Mouse (Mus musculus): ENCODE results near the gene Ctsa. TPM values are rescaled to one million over a fixed set of nuclear protein-coding genes. Genes with fewer than 3 reads are reported as not detected.
"Not testable (repeated sequence)": the region's sequence is repeated elsewhere in the genome, so short reads cannot be mapped to it uniquely, and the experiment has no call there.

Gene Ctsa
- polyA plus RNA-seq, 1 experiment from 2014 or later: 173 TPM

DNA sequence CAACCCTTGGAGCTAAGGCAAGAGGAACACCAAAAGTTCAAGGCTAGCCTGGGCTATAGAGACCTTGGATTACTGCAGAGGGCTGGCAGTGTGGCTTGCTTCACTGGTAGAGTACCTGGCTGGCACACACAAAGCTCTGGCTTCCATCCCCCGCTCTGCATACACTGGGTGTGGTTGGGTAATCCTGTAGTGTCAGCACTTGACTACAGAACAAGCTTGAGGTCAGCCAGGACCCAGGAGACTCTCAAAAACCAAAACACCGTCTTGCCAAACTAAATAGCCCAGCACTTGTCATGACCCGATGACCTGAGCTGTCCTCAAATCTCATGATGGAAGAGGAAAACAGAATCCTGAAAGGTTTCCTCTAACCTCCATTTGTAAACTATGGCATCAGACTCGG, 42.2 kb upstream of the Ctsa start:
- H3K36me3 ChIP-seq (ENCODE audit: control insufficient read depth, insufficient read depth): peaks cover 16% of the 10 kb centered on the region
- no peaks in the 10 kb centered on the region for H3K9me3 ChIP-seq (replicated peaks; ENCODE audit: control insufficient read depth, low read length)
- H3K9ac ChIP-seq (ENCODE audit: low read length): no peak overlapping the region
- no peak for ATAC-seq (replicated peaks; ENCODE audit: extremely low read depth, insufficient read depth, low FRiP score)
- peaks cover 32% of the 10 kb centered on the region for H3K4me1 ChIP-seq (ENCODE audit: control insufficient read depth, insufficient read depth, low read length)
- no peak overlapping the region for H3K4me2 ChIP-seq (ENCODE audit: low read depth, low read length)
- no peaks in the 10 kb centered on the region for H3K27me3 ChIP-seq (ENCODE audit: control insufficient read depth, insufficient read depth, low read length)
- H3K27ac ChIP-seq (ENCODE audit: low read length): no peak overlapping the region
- no peak overlapping the region for H3K4me3 ChIP-seq (ENCODE audit: low read length)
- 67% methylated on average over 4 of the region's 4 CpGs for WGBS

DNA sequence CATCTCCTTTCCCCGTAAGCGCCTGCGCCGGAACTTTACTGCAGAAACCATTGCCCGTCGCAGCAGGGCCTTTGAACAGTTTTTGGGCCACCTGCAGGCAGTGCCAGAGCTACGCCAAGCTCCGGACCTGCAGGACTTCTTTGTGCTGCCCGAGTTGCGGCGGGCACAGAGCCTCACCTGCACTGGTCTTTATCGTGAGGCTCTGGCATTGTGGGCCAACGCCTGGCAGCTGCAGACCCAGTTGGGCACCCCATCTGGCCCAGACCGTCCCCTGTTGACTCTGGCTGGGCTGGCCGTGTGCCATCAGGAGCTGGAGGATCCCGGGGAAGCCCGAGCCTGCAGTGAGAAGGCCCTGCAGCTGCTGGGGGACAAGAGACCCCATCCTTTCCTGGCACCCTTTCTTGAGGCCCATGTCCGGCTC, 40.8 kb upstream of the Ctsa start:
- Histone ChIP-seq H3K27ac (ENCODE audit: low read length) (no peak overlapping the region), H3K9ac (ENCODE audit: low read length) (no peak overlapping the region), H3K4me1 (ENCODE audit: control insufficient read depth, insufficient read depth, low read length) (peaks cover 28% of the 10 kb centered on the region), H3K9me3 (replicated peaks; ENCODE audit: control insufficient read depth, low read length) (no peaks in the 10 kb centered on the region), H3K27me3 (ENCODE audit: control insufficient read depth, insufficient read depth, low read length) (no peaks in the 10 kb centered on the region), H3K36me3 (ENCODE audit: control insufficient read depth, insufficient read depth) (peaks cover 17% of the 10 kb centered on the region), H3K4me3 (ENCODE audit: low read length) (no peak overlapping the region), H3K4me2 (ENCODE audit: low read depth, low read length) (no peak overlapping the region)
- ATAC-seq (replicated peaks; ENCODE audit: extremely low read depth, insufficient read depth, low FRiP score): no peak
- 87% methylated on average over 18 of the region's 18 CpGs for WGBS

DNA sequence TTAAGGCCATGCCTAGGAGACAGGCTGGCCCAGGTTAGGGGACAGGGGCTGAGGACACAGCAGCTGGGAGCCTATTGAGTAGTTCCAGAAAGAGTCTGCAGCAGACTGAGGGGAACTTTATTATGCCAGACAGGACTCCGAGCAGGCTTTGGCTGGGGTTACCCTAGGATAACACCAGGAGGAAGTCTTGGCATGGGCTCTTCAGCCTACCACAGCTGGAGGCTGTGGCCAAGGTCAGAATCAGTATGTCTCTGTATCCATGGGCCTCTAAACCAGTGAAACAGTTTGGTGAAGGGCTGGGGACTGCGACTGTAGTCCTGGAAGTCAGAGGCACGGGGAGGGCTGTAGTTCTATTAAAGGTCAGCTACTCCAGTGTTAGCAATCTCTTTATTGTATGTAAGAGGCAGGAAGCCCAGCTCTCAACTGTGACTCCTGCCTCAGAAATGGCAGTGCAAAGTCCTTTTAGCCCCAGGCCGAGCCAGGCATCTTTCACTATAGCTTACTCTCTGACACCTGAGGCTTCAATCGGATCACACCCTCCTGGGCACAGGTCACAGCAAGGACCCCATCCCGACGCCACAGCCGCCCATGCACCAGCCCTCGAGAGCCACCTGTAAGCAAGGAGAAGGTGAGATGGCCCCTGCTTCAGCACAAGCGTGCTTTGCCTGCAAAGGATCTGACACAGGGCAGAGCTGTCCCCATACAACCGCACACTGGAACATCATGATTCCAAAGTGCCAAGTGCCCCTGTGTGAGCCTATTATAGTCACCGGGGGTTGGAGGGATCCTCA, 40.1 kb upstream of the Ctsa start:
- H3K27ac ChIP-seq (ENCODE audit: low read length): peak overlapping the region; percentile 80

DNA sequence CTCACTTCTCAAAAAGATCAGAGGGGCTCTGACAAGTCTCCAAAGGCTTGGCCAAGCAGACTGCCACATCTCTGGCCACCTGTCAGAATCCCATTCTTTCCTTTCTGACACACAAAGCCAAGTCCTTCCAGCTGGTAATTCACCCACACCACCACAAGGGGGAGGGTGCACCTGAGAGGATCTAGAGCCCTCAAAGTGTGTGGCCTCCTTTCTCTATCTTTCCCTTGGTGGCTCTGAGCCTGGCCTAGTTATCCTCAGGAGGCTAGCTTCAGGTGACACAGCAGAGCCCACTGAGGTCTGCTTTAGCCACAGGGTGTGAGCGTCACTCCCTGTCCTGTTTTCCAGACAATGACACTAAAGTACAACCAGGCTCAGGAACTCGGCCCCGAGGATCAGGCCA, 39.4 kb upstream of the Ctsa start:
- Histone ChIP-seq H3K27me3 (ENCODE audit: control insufficient read depth, insufficient read depth, low read length) (no peaks in the 10 kb centered on the region), H3K27ac (ENCODE audit: low read length) (peak overlapping the region; percentile 80), H3K4me2 (ENCODE audit: low read depth, low read length) (no peak overlapping the region), H3K4me3 (ENCODE audit: low read length) (no peak overlapping the region), H3K4me1 (ENCODE audit: control insufficient read depth, insufficient read depth, low read length) (peaks cover 17% of the 10 kb centered on the region), H3K9ac (ENCODE audit: low read length) (peak overlapping the region; percentile 38; the same call in 1 of the 2 replicates), H3K9me3 (replicated peaks; ENCODE audit: control insufficient read depth, low read length) (no peaks in the 10 kb centered on the region), H3K36me3 (ENCODE audit: control insufficient read depth, insufficient read depth) (peaks cover 20% of the 10 kb centered on the region)
- ATAC-seq (replicated peaks; ENCODE audit: extremely low read depth, insufficient read depth, low FRiP score): peak; percentile 50
- WGBS: 42% methylated on average over 3 of the region's 3 CpGs

More for the DNA sequence above, 40.1 kb upstream of the Ctsa start:
- no peaks in the 10 kb centered on the region for H3K27me3 ChIP-seq (ENCODE audit: control insufficient read depth, insufficient read depth, low read length)
- no peak overlapping the region for H3K4me3 ChIP-seq (ENCODE audit: low read length)
- ATAC-seq (replicated peaks; ENCODE audit: extremely low read depth, insufficient read depth, low FRiP score): no peak
- 86% methylated on average over 12 of the region's 12 CpGs for WGBS
- H3K4me2 ChIP-seq (ENCODE audit: low read depth, low read length): no peak overlapping the region
- H3K36me3 ChIP-seq (ENCODE audit: control insufficient read depth, insufficient read depth): peaks cover 20% of the 10 kb centered on the region
- H3K9me3 ChIP-seq (replicated peaks; ENCODE audit: control insufficient read depth, low read length): no peaks in the 10 kb centered on the region
- peaks cover 22% of the 10 kb centered on the region for H3K4me1 ChIP-seq (ENCODE audit: control insufficient read depth, insufficient read depth, low read length)
- peak overlapping the region; percentile 7; the same call in 1 of the 2 replicates for H3K9ac ChIP-seq (ENCODE audit: low read length)

DNA sequence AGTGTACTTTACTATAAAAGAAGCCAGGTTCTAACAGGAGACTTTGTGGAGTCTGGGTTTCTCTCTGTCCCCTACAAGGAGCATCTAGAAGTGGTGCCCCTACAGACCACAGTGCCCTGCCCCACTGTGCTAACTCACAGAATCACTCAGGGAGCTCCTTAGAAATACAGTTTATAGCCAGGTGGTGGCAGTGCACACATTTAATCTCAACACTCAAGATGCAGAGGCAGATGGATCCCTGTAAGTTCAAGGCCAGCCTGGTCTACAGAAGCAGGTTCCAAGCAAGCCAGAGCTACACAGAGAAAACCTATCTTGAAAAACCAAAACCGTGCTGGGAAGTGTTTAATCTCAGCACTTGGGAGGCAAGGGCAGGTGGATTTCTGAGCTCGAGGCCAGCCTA, 38.9 kb upstream of the Ctsa start:
- H3K36me3 ChIP-seq (ENCODE audit: control insufficient read depth, insufficient read depth): peaks cover 18% of the 10 kb centered on the region
- peak overlapping the region; percentile 38; the same call in 1 of the 2 replicates for H3K9ac ChIP-seq (ENCODE audit: low read length)
- 78% methylated on average over 2 of the region's 2 CpGs for WGBS

DNA sequence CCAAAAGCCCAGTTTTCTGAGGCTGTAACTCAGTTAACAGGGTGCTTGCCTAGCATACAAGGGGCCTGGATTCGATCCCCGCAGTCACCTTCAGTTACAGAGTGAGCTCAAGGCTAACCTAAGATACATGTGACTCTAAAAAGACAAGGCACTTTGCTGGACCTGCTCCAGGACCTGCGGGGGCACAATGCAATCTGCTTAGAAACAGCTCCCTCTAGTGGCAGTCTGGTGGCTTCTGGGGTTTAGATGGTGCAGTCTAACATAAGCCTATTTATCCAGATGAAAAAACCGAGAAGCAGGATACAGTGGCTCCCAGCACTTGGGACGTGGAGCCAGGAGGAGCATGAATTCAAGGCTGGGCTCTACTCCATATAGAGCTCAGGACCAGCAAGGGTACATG, 38.4 kb upstream of the Ctsa start:
- H3K36me3 ChIP-seq (ENCODE audit: control insufficient read depth, insufficient read depth): peaks cover 22% of the 10 kb centered on the region
- H3K9ac ChIP-seq (ENCODE audit: low read length): no peak overlapping the region
- no peak overlapping the region for H3K4me3 ChIP-seq (ENCODE audit: low read length)
- peaks cover 11% of the 10 kb centered on the region for H3K4me1 ChIP-seq (ENCODE audit: control insufficient read depth, insufficient read depth, low read length)
- ATAC-seq (replicated peaks; ENCODE audit: extremely low read depth, insufficient read depth, low FRiP score): peak; percentile 64
- no peaks in the 10 kb centered on the region for H3K9me3 ChIP-seq (replicated peaks; ENCODE audit: control insufficient read depth, low read length)
- no peak overlapping the region for H3K4me2 ChIP-seq (ENCODE audit: low read depth, low read length)
- H3K27me3 ChIP-seq (ENCODE audit: control insufficient read depth, insufficient read depth, low read length): no peaks in the 10 kb centered on the region
- H3K27ac ChIP-seq (ENCODE audit: low read length): peak overlapping the region; percentile 80
- 24% methylated on average over 5 of the region's 5 CpGs for WGBS

More for the DNA sequence above, 38.9 kb upstream of the Ctsa start:
- ATAC-seq (replicated peaks; ENCODE audit: extremely low read depth, insufficient read depth, low FRiP score): no peak
- Histone ChIP-seq H3K27ac (ENCODE audit: low read length) (peak overlapping the region; percentile 80), H3K4me3 (ENCODE audit: low read length) (no peak overlapping the region), H3K9me3 (replicated peaks; ENCODE audit: control insufficient read depth, low read length) (no peaks in the 10 kb centered on the region), H3K4me2 (ENCODE audit: low read depth, low read length) (no peak overlapping the region), H3K4me1 (ENCODE audit: control insufficient read depth, insufficient read depth, low read length) (peaks cover 12% of the 10 kb centered on the region), H3K27me3 (ENCODE audit: control insufficient read depth, insufficient read depth, low read length) (no peaks in the 10 kb centered on the region)

DNA sequence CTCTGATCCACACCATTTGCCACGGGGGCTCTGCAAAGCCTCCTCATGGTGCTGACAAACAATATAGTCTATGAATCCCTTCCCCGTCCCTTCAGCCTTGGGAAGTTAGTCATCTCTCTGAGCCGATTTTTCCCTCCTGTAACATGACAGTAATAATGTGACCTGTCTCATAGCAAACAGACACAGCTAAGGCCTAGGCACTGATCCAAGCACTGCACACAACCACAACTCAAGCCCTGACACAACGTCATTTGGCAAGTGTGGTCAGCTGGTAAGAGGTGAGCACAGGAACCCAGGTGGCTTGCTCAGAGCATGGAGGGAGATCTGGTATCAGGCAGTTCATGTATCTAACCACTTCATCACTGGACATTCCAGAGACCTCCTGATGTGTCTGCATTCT, 36.8 kb upstream of the Ctsa start:
- no peak overlapping the region for H3K9ac ChIP-seq (ENCODE audit: low read length)
- peaks cover 25% of the 10 kb centered on the region for H3K36me3 ChIP-seq (ENCODE audit: control insufficient read depth, insufficient read depth)
- 65% methylated on average over 4 of the region's 4 CpGs for WGBS
- no peak overlapping the region for H3K27ac ChIP-seq (ENCODE audit: low read length)
- no peak overlapping the region for H3K4me3 ChIP-seq (ENCODE audit: low read length)
- ATAC-seq (replicated peaks; ENCODE audit: extremely low read depth, insufficient read depth, low FRiP score): no peak
- no peaks in the 10 kb centered on the region for H3K27me3 ChIP-seq (ENCODE audit: control insufficient read depth, insufficient read depth, low read length)
- H3K9me3 ChIP-seq (replicated peaks; ENCODE audit: control insufficient read depth, low read length): no peaks in the 10 kb centered on the region
- H3K4me2 ChIP-seq (ENCODE audit: low read depth, low read length): no peak overlapping the region
- H3K4me1 ChIP-seq (ENCODE audit: control insufficient read depth, insufficient read depth, low read length): peaks cover 11% of the 10 kb centered on the region

DNA sequence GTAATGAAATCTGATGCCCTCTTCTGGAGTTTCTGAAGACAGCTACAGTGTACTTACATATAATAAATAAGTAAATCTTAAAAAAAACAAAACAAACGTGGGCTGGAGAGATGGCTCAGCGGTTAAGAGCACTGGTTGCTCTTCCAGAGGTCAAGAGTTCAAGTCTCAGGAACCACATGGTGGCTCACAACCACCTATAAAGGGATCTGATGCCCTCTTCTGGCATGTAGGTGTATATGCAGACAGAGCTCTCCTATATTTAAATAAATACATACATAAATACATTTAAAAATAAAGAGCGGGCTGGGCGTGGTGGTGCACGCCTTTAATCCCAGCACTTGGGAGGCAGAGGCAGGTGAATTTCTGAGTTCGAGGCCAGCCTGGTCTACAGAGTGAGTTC, 34.1 kb upstream of the Ctsa start:
- ATAC-seq (replicated peaks; ENCODE audit: extremely low read depth, insufficient read depth, low FRiP score); H3K4me1 ChIP-seq (ENCODE audit: control insufficient read depth, insufficient read depth, low read length); H3K9ac ChIP-seq (ENCODE audit: low read length); H3K27me3 ChIP-seq (ENCODE audit: control insufficient read depth, insufficient read depth, low read length); H3K4me3 ChIP-seq (ENCODE audit: low read length); H3K27ac ChIP-seq (ENCODE audit: low read length); H3K9me3 ChIP-seq (replicated peaks; ENCODE audit: control insufficient read depth, low read length); H3K4me2 ChIP-seq (ENCODE audit: low read depth, low read length): not testable (repeated sequence)
- WGBS: 79% methylated on average over 6 of the region's 6 CpGs
- peaks cover 11% of the 10 kb centered on the region for H3K36me3 ChIP-seq (ENCODE audit: control insufficient read depth, insufficient read depth)

DNA sequence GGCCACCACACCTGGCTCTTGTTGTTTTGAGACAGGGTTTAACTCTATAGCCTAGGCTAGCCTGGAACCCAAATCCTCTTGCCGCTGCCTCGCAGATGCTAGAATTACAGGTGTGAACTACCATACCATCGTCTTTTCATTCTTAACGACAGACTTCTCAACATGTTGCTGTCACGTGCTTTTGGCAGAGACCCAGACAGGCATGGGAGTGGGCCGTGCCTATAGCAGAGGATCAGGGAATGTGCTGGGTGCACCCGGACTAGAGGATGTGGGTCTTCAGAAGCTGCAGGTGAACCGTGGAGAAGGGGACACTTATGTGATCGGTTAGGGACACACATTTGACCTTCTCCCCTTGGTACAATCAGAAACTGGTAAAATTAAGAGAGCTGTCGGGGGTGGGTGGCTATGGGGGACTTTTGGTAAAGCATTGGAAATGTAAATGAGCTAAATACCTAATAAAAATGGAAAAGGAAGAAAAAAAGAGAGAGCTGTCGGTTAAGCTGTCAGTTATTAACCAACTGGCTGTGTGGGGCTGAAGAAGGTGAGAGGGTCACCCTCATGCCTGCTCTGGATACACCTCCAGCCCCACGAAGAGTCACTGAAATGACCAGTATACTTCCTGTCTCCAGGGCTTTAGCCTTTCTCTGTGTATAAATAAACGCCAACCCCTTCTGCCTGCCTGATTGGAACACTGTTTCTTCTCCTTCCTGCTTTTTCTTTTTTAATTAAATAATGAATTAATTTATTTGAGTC, 32.2 kb upstream of the Ctsa start:
- Histone ChIP-seq H3K4me3 (ENCODE audit: low read length) (no peak overlapping the region), H3K9me3 (replicated peaks; ENCODE audit: control insufficient read depth, low read length) (no peaks in the 10 kb centered on the region), H3K27ac (ENCODE audit: low read length) (no peak overlapping the region), H3K36me3 (ENCODE audit: control insufficient read depth, insufficient read depth) (peaks cover 11% of the 10 kb centered on the region), H3K4me1 (ENCODE audit: control insufficient read depth, insufficient read depth, low read length) (peaks cover 10% of the 10 kb centered on the region), H3K4me2 (ENCODE audit: low read depth, low read length) (no peak overlapping the region), H3K9ac (ENCODE audit: low read length) (no peak overlapping the region), H3K27me3 (ENCODE audit: control insufficient read depth, insufficient read depth, low read length) (no peaks in the 10 kb centered on the region)
- no peak for ATAC-seq (replicated peaks; ENCODE audit: extremely low read depth, insufficient read depth, low FRiP score)
- WGBS: 82% methylated on average over 13 of the region's 13 CpGs
